Mouse (Mus musculus): ENCODE results near the gene Mindy4. TPM values are rescaled to one million over a fixed set of nuclear protein-coding genes. Genes with fewer than 3 reads are reported as not detected.

Mindy4 gene
- total RNA-seq, 1 experiment from 2014 or later = 6.0 TPM

GRCm38 (mm10) chr6:55256500-55257191, 53.5 kb downstream of the Mindy4 start:
- DNase-seq = no peak

DNA sequence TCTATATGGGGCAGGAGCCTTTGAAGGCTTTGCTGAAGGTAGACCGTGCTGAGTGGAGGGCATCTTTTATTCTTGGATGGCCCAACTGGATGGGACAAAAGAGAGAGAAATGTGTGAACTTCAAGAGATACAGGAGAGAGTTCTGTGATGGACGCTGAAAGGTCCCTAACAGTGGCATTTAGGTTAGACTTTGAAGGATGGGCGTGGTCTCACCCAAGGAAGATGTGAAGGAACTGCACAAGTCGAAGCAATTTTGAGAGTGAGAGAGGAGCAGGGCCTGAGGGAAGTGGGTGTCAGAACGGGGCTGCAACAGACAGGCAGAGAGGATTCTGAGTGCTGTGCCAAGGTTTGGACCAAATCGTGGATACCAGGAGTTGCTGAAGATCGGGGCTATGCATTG, 54.1 kb downstream of the Mindy4 start:
- DNase-seq = no peak

DNA sequence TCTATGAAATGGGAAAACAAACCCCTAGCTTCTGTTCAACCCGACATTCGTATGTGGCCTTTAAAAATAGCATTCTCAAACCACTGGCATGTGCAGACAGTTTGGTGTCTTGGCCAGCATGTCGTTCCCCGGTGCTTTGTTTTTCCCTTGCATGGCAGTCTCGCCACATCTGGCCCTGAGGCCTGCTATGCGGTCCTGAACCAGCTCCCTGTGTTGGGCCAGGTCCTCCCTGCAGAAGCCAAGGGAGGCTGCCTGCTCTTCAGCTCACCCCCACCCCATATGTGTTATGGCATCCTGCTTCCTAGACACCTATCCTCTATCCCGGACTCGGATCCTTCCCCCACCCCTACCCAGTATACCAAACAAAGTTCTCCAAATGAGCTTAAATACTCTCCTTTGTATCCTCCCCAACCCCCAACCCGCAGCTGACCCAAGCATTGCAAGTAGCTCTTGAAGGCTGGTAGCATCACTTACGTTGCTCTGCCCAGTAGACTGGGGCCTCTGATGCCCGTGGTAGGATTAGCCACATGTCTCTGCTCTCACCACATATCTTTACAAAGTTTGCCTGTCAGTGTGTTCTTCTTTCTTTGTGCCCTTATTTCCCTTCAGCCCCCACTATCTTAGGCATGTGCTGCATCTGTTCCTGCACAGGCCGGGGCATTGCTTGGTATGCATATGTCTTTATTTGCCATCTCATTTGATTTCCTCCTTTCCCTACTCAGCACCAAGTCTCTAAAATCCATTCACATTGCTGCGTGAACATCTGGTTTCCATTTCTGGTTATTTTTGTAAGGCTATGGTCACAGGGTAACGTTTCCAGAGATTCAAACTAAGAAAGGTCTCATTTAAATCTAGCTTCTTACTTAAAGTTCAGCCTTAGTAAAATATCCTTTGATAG, 55.5 kb downstream of the Mindy4 start:
- no peak for DNase-seq

DNA sequence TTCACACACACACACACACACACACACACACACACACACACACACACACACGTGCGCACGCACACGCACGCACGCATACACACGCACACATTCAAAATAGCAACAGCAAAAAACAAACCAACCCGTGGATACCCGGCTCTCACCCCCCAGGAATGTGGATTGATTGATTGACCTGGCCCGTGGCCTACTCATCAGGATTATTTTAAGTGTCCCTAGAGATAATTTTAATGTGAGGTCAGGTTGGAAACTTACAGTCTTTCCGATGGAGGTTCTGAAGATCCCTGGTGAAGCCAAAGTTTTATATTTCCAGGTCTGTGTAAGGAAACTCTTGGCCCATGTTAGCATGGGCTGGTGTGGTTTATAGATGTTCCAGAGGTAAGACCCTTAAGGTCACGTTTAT, 59.0 kb downstream of the Mindy4 start:
- DNase-seq = no peak

DNA sequence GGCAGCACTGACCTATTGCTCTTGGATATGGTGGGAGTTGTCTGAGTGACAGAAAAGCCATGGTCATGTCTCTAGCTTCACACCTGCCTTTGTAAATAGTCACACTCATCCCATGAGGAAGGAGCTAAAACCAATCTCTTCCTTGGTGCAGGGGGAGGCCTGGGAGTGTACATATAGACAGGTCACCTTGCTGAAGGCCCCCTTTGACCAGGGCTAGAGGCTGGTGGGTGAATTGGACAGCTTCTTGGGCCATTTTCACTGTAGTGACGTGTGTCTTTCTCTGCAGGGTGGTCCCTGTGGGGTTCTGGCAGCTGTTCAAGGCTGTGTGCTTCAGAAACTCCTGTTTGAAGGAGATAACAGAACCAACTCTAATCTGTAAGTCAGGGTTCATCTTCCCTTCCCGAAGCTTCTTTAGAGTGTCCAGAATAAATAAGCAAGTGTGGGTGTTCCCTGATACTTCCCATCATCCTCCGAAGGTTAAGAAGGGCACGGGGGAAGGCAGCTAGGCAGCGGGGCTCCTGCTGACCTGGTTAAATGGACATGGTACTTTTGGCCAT, 60.4 kb downstream of the Mindy4 start:
- no peak for DNase-seq

GRCm38 (mm10) chr6:55264741-55265366, 61.7 kb downstream of the Mindy4 start:
- no peak for DNase-seq

GRCm38 (mm10) chr6:55272952-55273351, 69.8 kb downstream of the Mindy4 start:
- peak; percentile 18 for DNase-seq

GRCm38 (mm10) chr6:55273463-55273862, 70.3 kb downstream of the Mindy4 start:
- no peak for DNase-seq

- DNase-seq = no peak
Observed at GRCm38 (mm10) chr6:55275000-55275399, 71.8 kb downstream of the Mindy4 start.

DNA sequence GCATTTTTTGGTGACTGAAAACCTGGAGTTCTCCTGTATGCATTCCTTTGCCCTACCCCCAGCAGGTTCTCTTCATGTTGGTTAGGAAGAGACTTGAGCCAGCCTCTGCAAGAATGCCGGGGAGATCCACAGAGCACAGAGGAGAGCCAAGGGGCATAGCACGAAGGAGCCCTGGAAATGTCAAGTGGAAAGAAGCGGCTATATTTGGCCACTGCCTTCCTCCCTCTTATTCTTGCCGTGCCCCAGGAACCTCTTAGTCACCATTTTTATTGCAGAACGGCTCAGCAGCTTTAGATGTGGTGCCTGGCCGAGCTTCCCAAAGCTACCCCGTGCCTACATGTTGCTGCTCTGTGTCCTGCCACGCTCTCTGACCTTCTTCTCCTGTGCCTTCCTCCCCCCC, 72.6 kb downstream of the Mindy4 start:
- no peak for DNase-seq

GRCm38 (mm10) chr6:55276692-55277282, 73.6 kb downstream of the Mindy4 start:
- DNase-seq = no peak

DNA sequence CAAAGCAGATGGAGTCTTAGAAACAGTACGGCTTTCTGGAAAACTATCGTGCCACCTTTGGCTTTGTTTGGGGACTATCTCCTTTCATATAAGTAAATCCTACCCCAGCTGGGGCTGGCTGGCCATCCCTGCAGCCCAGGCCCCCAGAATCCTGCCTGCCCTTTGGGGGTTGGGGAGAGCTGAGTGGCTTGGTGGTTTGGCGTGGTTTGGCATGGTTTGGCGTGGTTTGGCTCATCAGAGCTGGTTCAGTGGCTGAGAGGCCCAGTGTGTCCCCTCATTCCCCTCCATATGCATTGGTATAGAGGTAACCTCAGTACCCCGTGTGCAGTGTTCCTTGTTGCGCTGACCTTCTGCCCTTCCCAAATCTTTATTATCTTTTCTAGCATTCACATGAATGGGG, 74.9 kb downstream of the Mindy4 start:
- DNase-seq = no peak

- no peak for DNase-seq
Observed at GRCm38 (mm10) chr6:55278520-55278919, 75.3 kb downstream of the Mindy4 start.

GRCm38 (mm10) chr6:55280979-55281378, 77.8 kb downstream of the Mindy4 start:
- no peak for DNase-seq

GRCm38 (mm10) chr6:55281687-55282086, 78.5 kb downstream of the Mindy4 start:
- no peak for DNase-seq

DNA sequence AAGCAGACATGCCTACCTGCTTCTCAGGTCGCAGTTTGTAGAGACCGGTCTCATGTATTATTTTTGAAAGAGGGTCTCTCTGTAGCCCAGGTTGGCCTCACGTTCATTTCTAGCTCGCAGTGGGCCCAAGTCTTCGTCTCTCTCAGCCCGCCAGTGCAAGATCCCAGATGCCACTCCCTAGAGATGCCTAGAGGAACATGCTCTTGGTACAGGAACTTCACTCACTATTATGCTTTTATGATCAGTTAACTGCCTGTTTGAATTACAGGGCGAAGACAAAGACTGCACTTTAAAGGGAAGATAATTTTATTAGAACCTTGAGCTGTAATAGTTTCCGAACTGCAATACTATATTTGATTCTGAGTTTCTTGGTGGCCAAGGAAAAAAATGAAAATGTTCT, 79.2 kb downstream of the Mindy4 start:
- DNase-seq = no peak

- DNase-seq = no peak
Observed at GRCm38 (mm10) chr6:55285218-55285617, 82.0 kb downstream of the Mindy4 start.

GRCm38 (mm10) chr6:55288007-55288602, 84.9 kb downstream of the Mindy4 start:
- DNase-seq = no peak

GRCm38 (mm10) chr6:55294549-55295131, 91.5 kb downstream of the Mindy4 start:
- DNase-seq = peak; percentile 32

DNA sequence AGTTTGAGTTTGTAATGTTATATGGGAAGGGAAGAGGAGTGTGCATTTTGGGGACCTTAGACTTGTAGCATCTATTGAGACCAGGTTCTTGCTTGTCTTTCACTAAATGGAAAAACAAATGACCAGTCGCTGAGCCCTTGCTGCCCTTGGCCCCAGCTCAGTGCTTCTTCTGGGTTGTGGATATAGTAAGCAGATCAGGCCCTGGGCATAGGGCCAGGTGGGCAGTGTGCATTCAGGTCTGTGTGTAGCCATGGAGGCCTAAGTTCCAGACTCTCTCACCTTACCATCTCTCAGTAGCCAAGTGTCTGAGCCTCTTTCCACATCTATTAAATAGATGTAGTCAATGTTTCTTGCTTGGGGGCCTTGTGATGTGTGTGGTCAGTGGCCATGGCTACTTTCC, 92.1 kb downstream of the Mindy4 start:
- no peak for DNase-seq

DNA sequence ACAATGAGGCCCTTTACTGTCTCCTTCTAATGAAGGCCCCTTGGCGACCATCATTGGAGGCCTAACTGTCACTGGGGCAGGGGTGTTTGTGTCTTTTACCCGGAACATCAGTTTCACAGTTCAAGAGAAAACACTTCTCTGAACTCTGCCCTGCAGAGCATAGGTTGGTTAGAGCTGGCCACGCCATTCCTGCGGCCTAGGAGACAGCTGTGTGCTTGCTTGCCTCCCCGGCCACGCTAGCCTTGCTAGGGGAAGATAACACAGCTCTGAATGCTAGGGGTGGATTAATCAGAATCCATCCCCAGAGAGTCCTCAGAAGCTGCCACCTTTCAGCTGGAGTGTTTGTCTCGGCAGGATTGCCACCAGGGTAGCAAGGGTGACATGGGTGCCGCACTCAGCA, 96.3 kb downstream of the Mindy4 start:
- no peak for DNase-seq

DNA sequence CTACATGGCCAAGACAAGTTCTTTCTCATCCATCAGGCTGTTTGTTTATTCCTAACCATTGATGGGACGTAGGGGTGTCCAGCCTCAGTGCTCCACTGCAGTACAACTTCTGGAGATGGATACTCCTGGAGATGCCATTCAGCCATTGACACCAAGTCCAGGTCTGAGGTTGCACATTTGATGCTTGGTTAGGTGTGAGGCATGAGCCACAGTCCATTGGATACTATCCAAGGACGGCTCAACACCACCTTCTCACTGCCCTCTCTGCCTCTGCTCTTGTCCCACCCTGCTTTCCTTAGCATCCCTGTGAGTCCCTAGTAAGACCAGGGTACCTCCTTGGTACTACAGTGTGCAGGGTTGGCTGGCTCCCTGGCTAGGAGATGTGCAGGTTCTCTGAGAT, 96.7 kb downstream of the Mindy4 start:
- DNase-seq = no peak
